Mouse (Mus musculus) B cell, adult 67 days (primary cell): ENCODE measurements around the gene Nfkb2. TPM values are rescaled to one million over a fixed set of nuclear protein-coding genes. Genes with fewer than 3 reads are reported as not detected.

ENCODE experiments used
- total RNA-seq, 2 experiments: library from RNA; stranded (reverse); gene quantifications; 4 replicates each; pipeline ENCODE4 v1.2.4; 2023

Nfkb2 gene
- 100 to 1,000 TPM; 217 to 236 TPM for total RNA-seq

DNA sequence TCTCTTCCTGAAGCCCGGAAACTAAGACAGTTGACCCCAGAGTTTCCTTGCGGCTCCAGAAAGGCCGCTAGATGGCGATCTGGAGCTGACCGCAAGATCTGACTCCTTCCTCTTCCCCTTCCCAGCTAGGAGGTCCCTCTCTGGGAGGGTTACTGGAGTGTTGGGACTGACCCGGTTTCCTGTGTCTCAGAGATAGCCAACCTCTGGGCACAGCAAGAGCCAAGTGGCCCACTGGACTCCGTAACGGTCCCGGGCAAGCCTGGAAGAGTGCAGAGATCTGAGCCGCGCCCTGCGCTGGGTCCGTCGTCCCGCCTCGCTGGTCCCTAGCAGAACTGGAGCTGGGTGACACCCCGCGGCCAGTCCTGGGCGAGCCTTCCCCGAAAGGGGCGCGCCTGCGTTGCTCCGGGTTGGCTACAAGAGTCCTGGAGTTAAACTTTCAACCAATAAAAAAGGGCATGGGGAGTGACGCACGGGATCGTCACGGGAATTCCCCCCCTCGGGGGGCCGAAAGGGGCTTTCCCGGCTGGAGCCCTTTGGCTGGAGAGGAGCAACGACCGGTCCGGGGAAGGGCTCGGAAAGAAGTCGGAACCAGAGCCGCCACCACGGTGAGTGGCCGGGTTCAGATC, at the start of gene Nfkb2:
TSS of gene Nfkb2 (plus strand) at position 105 of the 626 bp plus-strand sequence.

GRCm38 (mm10) chr19:46326756-46327305, 22.7 kb downstream of the Nfkb2 start, which contains the start of gene Psd:
Psd (minus strand) TSS chr19:46327156.

GRCm38 (mm10) chr19:46328081-46329030, 24.2 kb downstream of the Nfkb2 start, which contains the start of gene Fbxl15:
Fbxl15 (plus strand) TSS chr19:46328184.

DNA sequence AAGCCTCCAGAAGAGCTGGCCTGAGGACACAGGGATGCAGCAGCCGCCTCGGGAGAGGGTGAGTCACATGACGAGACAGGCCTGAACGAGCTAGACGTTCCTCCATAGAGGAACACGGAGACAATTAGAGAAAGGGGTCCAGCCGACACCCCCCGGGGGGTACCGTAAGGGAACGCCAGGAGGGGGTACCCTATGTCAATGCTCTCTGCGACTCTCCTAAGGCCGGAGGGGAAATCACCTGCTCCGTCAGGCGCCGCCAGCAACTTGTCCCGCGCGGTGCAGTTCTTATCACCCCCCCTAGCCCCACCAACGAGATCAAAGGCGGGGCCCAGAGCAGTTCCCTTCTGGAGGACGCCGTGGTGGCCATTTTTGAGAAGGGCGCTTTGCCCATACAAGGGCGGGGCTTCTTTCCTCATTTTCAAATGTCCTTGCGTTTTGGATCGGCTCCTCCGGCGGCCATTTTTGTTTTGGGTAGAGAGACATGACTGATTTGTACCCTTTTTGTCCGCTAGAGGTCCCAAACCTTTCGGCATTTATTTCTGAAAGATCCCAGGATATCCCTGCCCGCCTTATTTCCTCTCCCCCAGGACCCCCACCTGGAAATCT, 34.3 kb downstream of the Nfkb2 start, which contains the start of gene Cuedc2:
TSS of gene Cuedc2 (minus strand) at position 372 of the 606 bp plus-strand sequence.

GRCm38 (mm10) chr19:46350168-46350932, 46.2 kb downstream of the Nfkb2 start, which contains the start of gene 2310034G01Rik:
2310034G01Rik (minus strand) TSS chr19:46350302.

Other genes with a start within 250 kb of the Nfkb2 start
- 10 to 100 TPM; 86.7 to 95.7 TPM for gene Nolc1, start 228.5 kb upstream of the Nfkb2 start, total RNA-seq
- gene Elovl3, start 172.4 kb upstream of the Nfkb2 start, total RNA-seq, result not detected
- not detected for gene Pitx3, start 156.0 kb upstream of the Nfkb2 start, total RNA-seq
- 100 to 1,000 TPM; 112 to 124 TPM for gene Gbf1, start 151.8 kb upstream of the Nfkb2 start, total RNA-seq
- gene Psd, start 22.8 kb downstream of the Nfkb2 start, total RNA-seq, result 1 to 10 TPM in 1 of 2 experiments, under 1 TPM in 1; 0.96 to 2.8 TPM
- gene Fbxl15, start 23.9 kb downstream of the Nfkb2 start, total RNA-seq, result 1 to 10 TPM; 4.2 to 6.6 TPM
- 10 to 100 TPM; 66.9 to 67.9 TPM for gene Cuedc2, start 34.4 kb downstream of the Nfkb2 start, total RNA-seq
- gene Mfsd13a, start 36.8 kb downstream of the Nfkb2 start, total RNA-seq, result under 1 TPM; 0.35 to 0.42 TPM
- not detected for gene 2310034G01Rik, start 46.0 kb downstream of the Nfkb2 start, total RNA-seq
- 100 to 1,000 TPM in 1 of 2 experiments, 10 to 100 TPM in 1; 95.6 to 104 TPM for gene Actr1a, start 91.4 kb downstream of the Nfkb2 start, total RNA-seq
- gene Sufu, start 92.6 kb downstream of the Nfkb2 start, total RNA-seq, result 10 to 100 TPM; 47.6 to 49.3 TPM
- gene Trim8, start 197.4 kb downstream of the Nfkb2 start, total RNA-seq, result 10 to 100 TPM; 80.5 to 85.8 TPM